Mouse (Mus musculus) ES-E14 (cell line): ENCODE results near the gene Twf2. TPM values are rescaled to one million over a fixed set of nuclear protein-coding genes. Genes with fewer than 3 reads are reported as not detected.
A peak's percentile ranks its signal among the peaks of the same experiment; 100 is the strongest.

Experiments used
- DNase-seq: peaks from one replicate; pipeline ENCODE4 v3.0.0-alpha.2; 2013; ENCODE audit warnings: low read depth, low spot score
- H3K27ac ChIP-seq: 2 replicates; pipeline ENCODE4 v1.5.1; 2012; ENCODE audit warnings: low read depth, mild to moderate bottlenecking, low read length, moderate library complexity, mixed read lengths; ENCODE audit not compliant: poor library complexity, insufficient read depth, severe bottlenecking
- H3K36me3 ChIP-seq: 2 replicates; pipeline ENCODE4 v1.6.1; 2012; ENCODE audit warnings: mild to moderate bottlenecking, low read length, moderate library complexity, mixed read lengths; ENCODE audit not compliant: control insufficient read depth, poor library complexity, insufficient read depth, severe bottlenecking
- H3K4me1 ChIP-seq, 2 experiments: fragments of 150-350 bp in 1 of 2; sonication (generic) in 1 of 2; 2 replicates each; pipeline ENCODE4 v1.6.1; 2012; ENCODE audit warnings: low read length in 2 of 2, mild to moderate bottlenecking in 1 of 2, mixed read lengths in 1 of 2; ENCODE audit not compliant: control insufficient read depth in 2 of 2, insufficient read depth in 2 of 2, poor library complexity in 1 of 2
- H3K4me3 ChIP-seq, 2 experiments: fragments of 150-350 bp in 1 of 2; sonication (generic) in 1 of 2; 2 replicates each; pipeline ENCODE4 v1.5.1; 2012; ENCODE audit warnings: low read length in 2 of 2, low read depth in 1 of 2, mild to moderate bottlenecking in 1 of 2, mixed read lengths in 1 of 2; ENCODE audit not compliant: insufficient read depth in 1 of 2, poor library complexity in 1 of 2, severe bottlenecking in 1 of 2
- H3K9ac ChIP-seq: 2 replicates; pipeline ENCODE4 v1.6.1; 2012; ENCODE audit warnings: low read depth, mild to moderate bottlenecking, low read length, mixed read lengths; ENCODE audit not compliant: poor library complexity, insufficient read depth, severe bottlenecking
- H3K9me3 ChIP-seq: fragments of 150-350 bp; sonication (generic); 2 replicates; pipeline ENCODE4 v1.6.1; 2012; ENCODE audit warnings: low read depth, mild to moderate bottlenecking, low read length; ENCODE audit not compliant: control insufficient read depth, insufficient read depth
- CHD2 ChIP-seq: IDR thresholded peaks from 2 replicates; pipeline ENCODE4 v1.6.1; 2014; ENCODE audit warnings: mild to moderate bottlenecking, low read depth, low read length, inconsistent platforms
- HCFC1 ChIP-seq: IDR thresholded peaks from 2 replicates; pipeline ENCODE4 v1.6.1; 2012; ENCODE audit warnings: low read length, inconsistent platforms, borderline replicate concordance; ENCODE audit not compliant: insufficient read depth
- MAFK ChIP-seq: IDR thresholded peaks from 2 replicates; pipeline ENCODE4 v1.6.1; 2014; ENCODE audit warnings: mild to moderate bottlenecking, low read depth, low read length, inconsistent platforms; ENCODE audit not compliant: insufficient read depth
- ZC3H11A ChIP-seq: IDR thresholded peaks from 2 replicates; pipeline ENCODE4 v1.6.1; 2012; ENCODE audit warnings: low read depth, mild to moderate bottlenecking, inconsistent platforms, low read length, borderline replicate concordance
- ZNF384 ChIP-seq: IDR thresholded peaks from 2 replicates; pipeline ENCODE4 v1.6.1; 2012; ENCODE audit warnings: low read depth, low read length, inconsistent platforms
- in situ Hi-C, 2 experiments: fragments of 600-800 bp; cut with MboI; formaldehyde crosslinking; loops; one replicate each; pipeline ENCODE4 v1.15.1; 2025; ENCODE audit warnings: low sequenced_read_pairs in 2 of 2, inconsistent platforms in 1 of 2; ENCODE audit not compliant: unreplicated experiment in 2 of 2
- total RNA-seq: library from RNA; depleted of rRNA; stranded (reverse); fragments of 300-350 nt; gene quantifications from 2 replicates; pipeline ENCODE4 v1.2.3, GENCODE M21; 2012

The Twf2 gene
- total RNA-seq, 1 experiment = 139 TPM

- Histone ChIP-seq H3K4me3 (peak within 1 kb of the TSS; percentile 87 to 100), H3K36me3 (peaks cover 7% of the 10 kb centered on the region; the same call in 1 of the 2 replicates)
- in situ Hi-C loops = no loop called here
Measured at GRCm38 (mm10) chr9:106170556-106171345, 32.2 kb upstream of the Twf2 start, which contains the start of gene Wdr82. Gene Wdr82 (plus strand): TSS chr9:106170928.

DNA sequence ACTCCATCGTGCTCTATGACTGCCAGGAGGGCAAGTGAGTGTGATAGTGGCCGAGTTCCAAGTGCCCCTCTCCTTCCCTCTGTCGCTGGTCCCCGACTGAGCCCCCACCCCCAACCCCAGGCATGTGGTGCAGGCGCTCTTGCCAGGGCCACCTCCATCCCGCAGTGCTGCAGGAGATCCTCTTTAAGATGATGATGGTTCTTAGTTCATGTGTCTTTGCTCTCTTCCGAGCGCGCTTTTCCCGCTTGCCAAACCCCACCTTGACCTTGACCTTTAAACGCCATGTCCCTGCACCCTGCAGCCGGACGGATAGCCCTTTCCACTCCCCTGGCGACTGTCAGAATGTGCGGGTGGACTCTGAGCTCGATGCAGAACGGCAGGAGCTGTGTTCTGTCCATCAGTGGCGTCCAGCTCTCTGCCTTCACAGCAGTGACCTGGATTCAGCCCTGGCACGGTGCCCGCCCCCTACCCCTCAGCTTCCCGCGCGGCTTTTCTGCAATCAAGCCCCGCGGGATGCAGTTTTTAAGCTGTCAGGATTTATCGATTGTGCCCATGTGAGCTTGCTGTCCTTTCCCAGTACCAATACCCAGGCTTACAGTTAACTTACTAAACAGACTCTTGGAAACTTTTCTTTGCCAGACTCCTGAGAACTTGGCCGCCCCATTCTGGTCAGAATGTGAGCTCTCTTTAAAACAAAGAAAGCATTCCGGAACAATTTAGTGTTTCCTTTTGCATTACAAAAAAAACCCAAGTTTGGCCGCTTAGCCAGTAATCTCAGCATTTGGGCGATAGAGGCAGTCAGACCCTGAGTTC is 31.4 kb upstream of the Twf2 start:
- Histone ChIP-seq H3K4me3 (peak overlapping the region; percentile 87 to 100), H3K9ac (peak overlapping the region; percentile 100), H3K4me1 (peaks cover 9 to 12% of the 10 kb centered on the region in 2 experiments), H3K27ac (peak overlapping the region; percentile 97), H3K9me3 (no peaks in the 10 kb centered on the region), H3K36me3 (peaks cover 7% of the 10 kb centered on the region)
- in situ Hi-C loops = no loop called here
- TF ChIP-seq ZNF384 (no peak), ZC3H11A (no peak), CHD2 (0 out of 2 replicates have a peak, but pooled peaks have one; percentile 15)
- peak; percentile 70 for DNase-seq

More at GRCm38 (mm10) chr9:106170556-106171345, 32.2 kb upstream of the Twf2 start, which contains the start of gene Wdr82:
- H3K27ac ChIP-seq = peak within 1 kb of the TSS; percentile 97
- peak within 1 kb of the TSS; percentile 100 for H3K9ac ChIP-seq
- DNase-seq = peak; percentile 84
- TF ChIP-seq HCFC1 = peak; percentile 66; the same call in 1 of the 2 replicates
- no peak; the same call in 1 of the 2 replicates for TF ChIP-seq ZC3H11A
- H3K9me3 ChIP-seq = no peaks in the 10 kb centered on the region
- peaks cover 9 to 14% of the 10 kb centered on the region in 2 experiments for H3K4me1 ChIP-seq

DNA sequence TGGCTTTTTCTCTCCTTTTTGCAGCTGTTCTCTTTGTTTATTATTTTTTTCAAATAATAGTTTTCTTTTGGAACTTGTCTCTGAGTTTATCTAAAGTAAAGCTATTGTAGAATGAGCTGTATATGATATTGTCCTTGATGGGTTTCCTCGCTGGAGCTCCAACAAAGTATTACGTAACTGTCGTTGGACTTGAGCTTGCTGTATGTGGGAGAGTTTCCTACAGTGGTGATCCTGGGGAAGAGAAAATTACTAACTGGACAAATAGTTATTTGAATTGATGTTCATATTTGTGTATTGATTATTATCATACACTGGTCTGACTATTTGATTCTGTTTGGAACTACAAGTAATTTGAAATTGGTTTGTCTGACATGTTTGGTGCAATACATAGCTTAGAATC is 30.4 kb upstream of the Twf2 start:
- no peaks in the 10 kb centered on the region for H3K9me3 ChIP-seq
- peaks cover 12% of the 10 kb centered on the region for H3K36me3 ChIP-seq
- no peak overlapping the region; the same call in 1 of the 2 replicates for H3K27ac ChIP-seq
- TF ChIP-seq ZNF384 (no peak), MAFK (no peak), ZC3H11A (no peak), HCFC1 (no peak), CHD2 (no peak)
- H3K4me1 ChIP-seq = peaks cover 9 to 10% of the 10 kb centered on the region in 2 experiments
- in situ Hi-C loops = no loop called here
- DNase-seq = no peak
- no peak overlapping the region for H3K9ac ChIP-seq
- H3K4me3 ChIP-seq = peak overlapping the region; percentile 87 to 100

- TF ChIP-seq HCFC1 (no peak), CHD2 (no peak), MAFK (no peak), ZC3H11A (no peak), ZNF384 (no peak)
- Histone ChIP-seq H3K27ac (no peak overlapping the region), H3K36me3 (peaks cover 19% of the 10 kb centered on the region), H3K9me3 (no peaks in the 10 kb centered on the region), H3K4me1 (peaks cover 10 to 12% of the 10 kb centered on the region in 2 experiments), H3K9ac (peak overlapping the region; percentile 52; the same call in 1 of the 2 replicates), H3K4me3 (peak overlapping the region in 1 of 2 experiments; percentile 40; a peak in 2 of 4 replicates)
- in situ Hi-C loops = no loop called here
- DNase-seq = no peak
Measured at GRCm38 (mm10) chr9:106173363-106173762, 29.5 kb upstream of the Twf2 start.
